Mouse (Mus musculus) limb, embryonic 11.5 days (tissue): ENCODE data around the gene Itpkc. TPM values are rescaled to one million over a fixed set of nuclear protein-coding genes. Genes with fewer than 3 reads are reported as not detected.

Source experiments
- ATAC-seq: fragments of 200-750 bp; cut with Nextera tagmentation; 2 replicates; pipeline ENCODE4 v1.8.0; 2017; ENCODE audit warnings: low read depth; ENCODE audit not compliant: insufficient number of reproducible peaks, low FRiP score, low TSS enrichment
- DNase-seq: peaks from one replicate; pipeline ENCODE4 v3.0.0-alpha.2; 2015; ENCODE audit warnings: low spot score
- H3K27ac ChIP-seq: fragments of 300-500 bp; sonication (generic); replicated peaks from 2 replicates; pipeline ENCODE4 v1.5.1; 2014; ENCODE audit warnings: low read depth, mild to moderate bottlenecking, low read length
- H3K27me3 ChIP-seq: fragments of 300-500 bp; sonication (generic); 2 replicates; pipeline ENCODE4 v1.6.1; 2014; ENCODE audit warnings: mild to moderate bottlenecking, low read length, mixed read lengths; ENCODE audit not compliant: control insufficient read depth, insufficient read depth
- H3K36me3 ChIP-seq: fragments of 300-500 bp; sonication (generic); 2 replicates; pipeline ENCODE4 v1.6.1; 2014; ENCODE audit warnings: mild to moderate bottlenecking, low read length, moderate library complexity, mixed read lengths; ENCODE audit not compliant: control insufficient read depth, insufficient read depth
- H3K4me1 ChIP-seq: fragments of 300-500 bp; sonication (generic); 2 replicates; pipeline ENCODE4 v1.6.1; 2014; ENCODE audit warnings: low read length, mixed read lengths; ENCODE audit not compliant: control insufficient read depth, insufficient read depth
- H3K4me2 ChIP-seq: fragments of 300-500 bp; sonication (generic); 2 replicates; pipeline ENCODE4 v1.6.1; 2014; ENCODE audit warnings: low read depth, mild to moderate bottlenecking, moderate library complexity; ENCODE audit not compliant: severe bottlenecking
- H3K4me3 ChIP-seq: fragments of 300-500 bp; sonication (generic); 2 replicates; pipeline ENCODE4 v1.5.1; 2014; ENCODE audit warnings: low read depth, low read length
- H3K9ac ChIP-seq: fragments of 300-500 bp; sonication (generic); 2 replicates; pipeline ENCODE4 v1.6.1; 2014; ENCODE audit warnings: mild to moderate bottlenecking, low read length
- H3K9me3 ChIP-seq: fragments of 300-500 bp; sonication (generic); 2 replicates; pipeline ENCODE4 v1.6.1; 2016; ENCODE audit warnings: low read length; ENCODE audit not compliant: control insufficient read depth
- WGBS: fragments of 180-500 bp; shearing (Covaris S2); extraction: QIAGEN DNeasy Blood & Tissue Kit; methylation state at CpG from one replicate; pipeline ENCODE4 v1.1.7; 2014; 5-methylcytosine and 5-hydroxymethylcytosine counted together
- polyA plus RNA-seq: library from polyadenylated mRNA; unstranded; fragments of >200 nt; fragmentation: Nextera tagmentation; extraction: Ambion mirVana; gene quantifications from 2 replicates; pipeline ENCODE4 v1.2.1, GENCODE M21; 2014

Itpkc gene
- polyA plus RNA-seq, 1 experiment from 2014 or later, result 6.5 TPM

DNA sequence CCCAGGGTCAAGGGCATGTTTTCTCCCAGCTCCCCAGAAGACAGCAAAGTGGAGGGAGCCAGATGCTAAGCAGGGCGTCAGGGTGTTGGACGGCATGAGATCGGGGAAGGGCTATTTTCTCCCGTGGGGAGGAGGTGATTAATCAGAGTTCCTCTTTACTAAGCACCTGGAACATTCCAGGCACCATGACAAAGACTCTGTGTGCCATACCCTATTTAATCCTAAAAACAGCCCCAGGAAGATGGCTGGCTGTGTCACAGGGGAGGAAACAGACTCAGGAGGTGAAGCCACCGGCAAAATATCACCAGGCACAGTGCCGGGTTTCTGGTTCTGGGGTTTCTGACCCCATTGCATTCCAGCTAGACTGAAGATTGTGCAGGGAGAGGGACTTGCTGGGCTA, 6.5 kb downstream of the Itpkc start:
- Histone ChIP-seq H3K4me3 (no peak overlapping the region), H3K4me1 (peaks cover 11% of the 10 kb centered on the region), H3K36me3 (no peaks in the 10 kb centered on the region), H3K27me3 (no peaks in the 10 kb centered on the region), H3K9me3 (no peaks in the 10 kb centered on the region; the same call in 1 of the 2 replicates), H3K27ac (no peak overlapping the region), H3K9ac (no peak overlapping the region), H3K4me2 (no peak overlapping the region)
- DNase-seq (no peak), ATAC-seq (no peak)
- WGBS, result 85% methylated on average over 6 of the region's 6 CpGs

DNA sequence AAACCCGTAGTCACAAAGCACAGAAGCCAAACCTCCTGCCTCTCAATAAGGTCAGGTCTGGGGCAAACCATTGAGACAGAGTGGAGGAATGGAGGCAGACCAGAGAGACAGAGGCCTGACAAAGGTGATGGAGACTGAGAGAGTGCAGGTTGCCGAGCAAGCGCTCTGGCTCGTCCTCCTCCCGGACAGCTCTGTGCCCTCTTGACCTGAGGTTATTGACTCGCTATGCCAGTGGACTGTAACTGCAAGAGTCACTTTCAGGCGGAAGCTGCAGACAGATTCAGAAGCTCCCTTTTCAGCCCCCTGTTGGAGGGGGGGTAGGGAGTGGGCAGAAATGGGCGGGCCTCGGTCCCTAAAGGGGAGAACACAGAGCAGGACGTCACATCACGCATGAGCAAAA, 8.5 kb downstream of the Itpkc start:
- no peak for DNase-seq
- no peak for ATAC-seq
- Histone ChIP-seq H3K4me2 (no peak overlapping the region), H3K9me3 (no peaks in the 10 kb centered on the region; the same call in 1 of the 2 replicates), H3K4me3 (no peak overlapping the region), H3K9ac (no peak overlapping the region), H3K4me1 (no peaks in the 10 kb centered on the region), H3K27me3 (no peaks in the 10 kb centered on the region), H3K27ac (no peak overlapping the region), H3K36me3 (no peaks in the 10 kb centered on the region)
- 77% methylated on average over 11 of the region's 11 CpGs for WGBS

DNA sequence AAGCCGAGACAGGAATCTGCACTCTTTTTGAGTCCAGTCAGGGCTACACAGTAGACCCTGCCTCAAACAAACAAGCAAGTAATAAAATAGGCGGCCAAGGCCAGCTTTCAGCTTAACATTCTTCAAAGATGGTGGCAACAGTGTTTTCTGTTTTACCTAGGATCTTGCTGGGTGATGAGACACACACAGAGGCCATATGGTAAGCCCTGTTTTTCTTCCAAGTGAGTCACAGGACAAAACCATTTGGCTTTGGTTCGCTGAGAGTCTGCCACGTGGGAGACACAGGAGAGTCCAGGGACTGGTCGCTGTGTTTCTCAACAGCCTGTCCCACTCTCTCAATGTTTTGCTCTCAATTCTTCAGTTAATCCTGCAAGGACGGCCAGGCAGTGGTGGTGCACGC, 9.9 kb downstream of the Itpkc start:
- no peak for DNase-seq
- no peak for ATAC-seq
- 76% methylated on average over 7 of the region's 7 CpGs for WGBS

DNA sequence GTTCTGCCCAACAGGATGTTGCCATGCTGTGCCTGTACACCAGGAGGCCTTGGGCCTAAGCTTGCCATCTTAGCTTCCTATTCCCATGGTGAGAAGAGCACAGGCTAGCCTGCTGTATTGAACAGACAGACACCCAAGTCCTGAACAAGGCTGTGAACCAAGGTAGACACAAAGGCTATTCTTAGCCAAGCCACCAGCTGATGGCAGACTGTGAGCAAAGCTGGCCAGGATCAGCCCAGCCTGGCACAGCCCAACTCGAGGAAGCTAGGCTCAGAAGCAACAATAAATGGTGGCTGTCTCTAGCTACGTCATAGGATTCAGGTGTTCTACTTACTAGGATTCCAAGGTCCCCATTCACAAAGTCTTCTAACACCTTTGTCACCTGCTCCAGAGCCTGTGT, 15.8 kb downstream of the Itpkc start:
- no peak overlapping the region for H3K4me3 ChIP-seq
- 88% methylated on average over 2 of the region's 2 CpGs for WGBS
- H3K4me1 ChIP-seq, result no peaks in the 10 kb centered on the region
- H3K9me3 ChIP-seq, result no peaks in the 10 kb centered on the region; the same call in 1 of the 2 replicates
- DNase-seq, result no peak
- H3K36me3 ChIP-seq, result peaks cover 12% of the 10 kb centered on the region
- no peaks in the 10 kb centered on the region for H3K27me3 ChIP-seq
- no peak overlapping the region for H3K27ac ChIP-seq
- ATAC-seq, result no peak
- no peak overlapping the region for H3K9ac ChIP-seq
- no peak overlapping the region for H3K4me2 ChIP-seq

More for the DNA sequence above, 9.9 kb downstream of the Itpkc start:
- Histone ChIP-seq H3K36me3 (no peaks in the 10 kb centered on the region), H3K4me3 (no peak overlapping the region), H3K4me1 (no peaks in the 10 kb centered on the region), H3K4me2 (no peak overlapping the region), H3K9ac (no peak overlapping the region), H3K27me3 (no peaks in the 10 kb centered on the region), H3K9me3 (no peaks in the 10 kb centered on the region; the same call in 1 of the 2 replicates), H3K27ac (no peak overlapping the region)

DNA sequence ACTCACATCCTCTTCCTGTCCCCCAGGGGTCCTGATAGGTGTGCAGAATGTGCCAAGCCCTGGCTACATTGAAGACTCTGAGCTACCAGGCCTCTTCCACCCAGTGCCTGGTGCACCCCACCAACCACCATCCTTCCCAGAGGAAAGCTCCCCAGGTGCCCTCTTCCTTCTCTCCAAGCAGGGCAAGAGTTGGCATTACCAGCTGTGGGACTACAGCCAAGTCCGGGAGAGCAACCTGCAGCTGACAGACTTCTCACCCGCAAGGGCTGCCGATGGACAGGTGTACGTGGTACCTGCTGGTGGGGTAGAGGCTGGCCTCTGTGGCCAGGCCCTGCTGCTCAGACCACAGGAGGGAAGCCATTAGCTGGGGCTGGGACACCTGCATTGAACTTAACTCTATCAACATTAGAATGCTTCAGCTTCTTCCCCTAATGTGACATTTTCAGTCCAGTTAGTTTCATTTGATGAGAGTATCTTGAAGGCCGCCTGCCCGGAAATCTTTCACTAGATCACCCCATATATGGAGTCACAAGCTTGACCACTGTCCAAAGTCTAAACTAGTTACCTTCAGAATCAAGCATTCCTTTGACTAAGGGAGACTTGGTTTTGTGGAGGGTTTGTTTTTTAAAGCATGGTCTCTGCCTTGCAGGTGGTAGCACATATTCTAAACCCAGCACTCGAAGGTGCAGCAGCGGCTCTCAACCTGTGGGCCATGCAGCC, 24.6 kb downstream of the Itpkc start:
- H3K27me3 ChIP-seq, result no peaks in the 10 kb centered on the region
- no peaks in the 10 kb centered on the region for H3K9me3 ChIP-seq
- no peaks in the 10 kb centered on the region for H3K4me1 ChIP-seq
- DNase-seq (no peak), ATAC-seq (no peak)
- no peak overlapping the region for H3K27ac ChIP-seq
- no peak overlapping the region for H3K4me3 ChIP-seq
- 95% methylated on average over 8 of the region's 8 CpGs for WGBS
- no peak overlapping the region for H3K9ac ChIP-seq
- peaks cover 7% of the 10 kb centered on the region for H3K36me3 ChIP-seq
- H3K4me2 ChIP-seq, result no peak overlapping the region

DNA sequence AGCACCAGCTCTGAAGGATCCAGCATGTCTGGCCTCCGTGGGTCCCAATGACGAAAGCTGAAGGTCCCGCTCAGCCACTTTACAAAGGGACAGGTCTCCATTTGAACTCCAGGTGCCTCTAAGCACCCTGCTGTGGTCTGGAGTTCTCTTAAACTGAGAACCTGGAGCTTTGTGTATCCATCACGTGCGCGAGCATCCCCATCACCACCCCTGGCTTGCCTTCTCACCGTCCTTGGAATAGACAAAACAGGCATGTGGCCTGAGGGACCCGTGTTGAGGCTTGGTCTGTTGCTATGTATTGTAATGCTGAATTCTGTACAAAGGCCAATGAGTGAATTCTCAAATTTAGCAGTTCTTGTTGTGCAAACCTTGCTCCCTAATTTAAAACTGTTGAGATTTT, 29.7 kb downstream of the Itpkc start:
- Histone ChIP-seq H3K4me2 (no peak overlapping the region), H3K4me3 (no peak overlapping the region), H3K27me3 (no peaks in the 10 kb centered on the region), H3K36me3 (peaks cover 9% of the 10 kb centered on the region), H3K9ac (no peak overlapping the region), H3K9me3 (no peaks in the 10 kb centered on the region), H3K27ac (no peak overlapping the region), H3K4me1 (peaks cover 13% of the 10 kb centered on the region)
- no peak for ATAC-seq
- no peak for DNase-seq
- 93% methylated on average over 8 of the region's 8 CpGs for WGBS

DNA sequence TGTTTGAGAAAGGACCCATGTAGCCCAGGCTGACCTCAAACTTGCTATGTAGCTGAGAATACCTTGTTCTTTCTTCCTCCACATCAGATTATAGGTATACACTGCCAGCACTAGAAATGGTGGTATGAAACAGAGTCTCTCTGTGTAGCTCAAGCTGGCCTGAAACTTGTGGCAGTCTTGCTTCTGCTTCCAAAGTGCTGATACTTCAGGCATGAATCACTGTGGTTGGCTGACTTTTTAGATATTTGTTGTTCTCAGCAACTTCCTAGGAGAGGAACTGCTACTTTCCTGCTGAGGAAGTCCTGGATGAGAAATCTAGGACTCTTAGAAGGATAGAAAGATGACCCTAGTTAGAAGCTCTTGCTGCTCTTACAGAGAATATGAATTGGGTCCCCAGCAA, 30.1 kb downstream of the Itpkc start:
- H3K27ac ChIP-seq, result no peak overlapping the region
- H3K4me1 ChIP-seq, result peaks cover 15% of the 10 kb centered on the region
- H3K36me3 ChIP-seq, result peaks cover 8% of the 10 kb centered on the region
- no peaks in the 10 kb centered on the region for H3K27me3 ChIP-seq
- no peaks in the 10 kb centered on the region for H3K9me3 ChIP-seq
- no peak overlapping the region for H3K4me2 ChIP-seq
- ATAC-seq, result no peak
- no peak overlapping the region for H3K9ac ChIP-seq
- no peak overlapping the region for H3K4me3 ChIP-seq
- DNase-seq, result no peak

DNA sequence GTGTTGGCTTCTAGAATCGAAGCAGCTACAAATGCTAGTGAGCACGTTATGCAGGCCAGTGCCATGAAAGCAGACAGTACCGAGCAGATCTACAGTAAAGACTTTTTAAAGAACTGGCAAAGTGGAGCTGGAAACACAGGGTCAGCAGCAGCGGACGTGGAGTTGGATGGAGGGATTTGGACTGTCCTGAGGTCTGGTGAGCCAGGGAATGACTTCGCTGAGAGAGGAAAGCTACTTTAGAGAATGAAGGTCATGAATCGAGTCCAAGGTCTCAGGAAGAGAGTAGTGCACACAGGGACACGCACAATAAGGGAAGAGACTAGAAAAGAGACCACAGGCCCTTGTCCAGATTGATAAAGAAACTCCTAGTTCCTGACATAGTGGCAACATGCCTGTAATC, 30.8 kb downstream of the Itpkc start:
- H3K27ac ChIP-seq, result no peak overlapping the region

DNA sequence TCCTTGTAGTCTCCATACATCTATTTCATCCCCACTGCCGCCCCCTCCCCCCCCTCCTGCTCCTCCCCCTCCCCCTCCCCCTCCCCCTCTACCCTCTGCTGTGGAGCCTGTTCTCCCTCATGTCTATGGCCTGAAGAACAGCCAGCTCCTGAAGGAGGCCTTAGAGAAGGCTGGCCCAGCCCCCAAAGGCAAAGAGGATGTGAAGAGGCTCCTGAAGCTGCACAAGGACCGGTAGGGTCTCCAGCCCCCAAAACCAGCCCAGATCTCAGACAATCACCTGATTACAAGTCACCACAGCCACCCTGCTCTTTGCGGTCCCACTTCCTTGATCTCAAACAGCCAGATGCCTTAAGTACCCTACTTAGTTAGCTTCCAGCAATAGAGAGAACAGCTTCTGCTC, 31.3 kb downstream of the Itpkc start:
- Histone ChIP-seq H3K4me2 (no peak overlapping the region), H3K9me3 (no peaks in the 10 kb centered on the region), H3K27ac (no peak overlapping the region), H3K4me3 (no peak overlapping the region), H3K9ac (no peak overlapping the region), H3K4me1 (peaks cover 15% of the 10 kb centered on the region), H3K36me3 (peaks cover 14% of the 10 kb centered on the region), H3K27me3 (no peaks in the 10 kb centered on the region)
- 92% methylated on average over 3 of the region's 3 CpGs for WGBS
- ATAC-seq, result no peak
- no peak for DNase-seq

More for the DNA sequence above, 30.8 kb downstream of the Itpkc start:
- DNase-seq, result no peak
- no peaks in the 10 kb centered on the region for H3K9me3 ChIP-seq
- H3K9ac ChIP-seq, result no peak overlapping the region
- H3K4me3 ChIP-seq, result no peak overlapping the region
- H3K4me1 ChIP-seq, result peaks cover 15% of the 10 kb centered on the region
- no peak overlapping the region for H3K4me2 ChIP-seq
- 91% methylated on average over 8 of the region's 8 CpGs for WGBS
- ATAC-seq, result no peak
- H3K36me3 ChIP-seq, result peaks cover 10% of the 10 kb centered on the region; the same call in 1 of the 2 replicates
- no peaks in the 10 kb centered on the region for H3K27me3 ChIP-seq
